Mouse (Mus musculus) limb, embryonic 10.5 days (tissue): ENCODE data around the gene Gm5849. TPM values are rescaled to one million over a fixed set of nuclear protein-coding genes. Genes with fewer than 3 reads are reported as not detected.
"Not testable (repeated sequence)": the region's sequence is repeated elsewhere in the genome, so short reads cannot be mapped to it uniquely, and the experiment has no call there.

ENCODE experiments used
- DNase-seq: peaks from one replicate; pipeline ENCODE4 v3.0.0-alpha.2; 2017; ENCODE audit warnings: low spot score
- H3K27ac ChIP-seq: fragments of 300-500 bp; sonication (generic); 2 replicates; pipeline ENCODE4 v1.5.1; 2016; ENCODE audit warnings: mild to moderate bottlenecking
- H3K27me3 ChIP-seq: fragments of 300-500 bp; sonication (generic); 2 replicates; pipeline ENCODE4 v1.6.1; 2016; ENCODE audit warnings: low read depth, mild to moderate bottlenecking; ENCODE audit not compliant: poor library complexity, severe bottlenecking
- H3K36me3 ChIP-seq: fragments of 300-500 bp; sonication (generic); 2 replicates; pipeline ENCODE4 v1.6.1; 2016; ENCODE audit warnings: mild to moderate bottlenecking, moderate library complexity
- H3K4me1 ChIP-seq: fragments of 300-500 bp; sonication (generic); 2 replicates; pipeline ENCODE4 v1.6.1; 2016
- H3K4me3 ChIP-seq: fragments of 300-500 bp; sonication (generic); 2 replicates; pipeline ENCODE4 v1.5.1; 2016; ENCODE audit warnings: mild to moderate bottlenecking, moderate library complexity
- H3K9me3 ChIP-seq: fragments of 300-500 bp; sonication (generic); replicated peaks from 2 replicates; pipeline ENCODE4 v1.6.1; 2016; ENCODE audit warnings: mild to moderate bottlenecking
- WGBS: fragments of 180-500 bp; shearing (Covaris S2); methylation state at CpG from one replicate; pipeline ENCODE4 v1.1.7; 2016; 5-methylcytosine and 5-hydroxymethylcytosine counted together
- polyA plus RNA-seq: library from polyadenylated mRNA; unstranded; fragments of >200 nt; fragmentation: Nextera tagmentation; extraction: Ambion mirVana; gene quantifications from 2 replicates; pipeline ENCODE4 v1.2.1, GENCODE M21; 2016

Gm5849 gene
- not detected in 2 replicates for polyA plus RNA-seq

DNA sequence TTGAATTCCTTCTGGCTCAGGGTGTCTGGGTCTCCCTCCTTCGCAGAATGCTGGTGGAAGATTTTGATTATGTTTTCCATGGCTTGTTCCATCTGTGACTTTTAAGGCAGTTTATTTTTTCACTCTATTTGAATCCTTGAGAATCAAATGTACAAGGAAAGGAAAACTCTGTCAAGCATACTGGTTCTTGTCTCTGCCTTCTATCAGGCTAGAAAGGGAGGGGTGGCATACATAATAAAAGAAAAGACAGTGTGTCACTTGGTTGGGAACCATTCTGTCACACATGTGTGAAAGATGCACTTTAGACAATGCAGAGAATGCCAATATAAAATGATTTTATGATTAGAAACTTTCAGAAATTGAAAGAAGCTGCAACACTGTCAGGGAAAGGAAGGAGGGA is at the start of gene Gm5849:
Gene Gm5849 (minus strand): TSS at position 101 of the 400 bp plus-strand sequence.
- not testable (repeated sequence) for H3K9me3 ChIP-seq, H3K27ac ChIP-seq, H3K4me3 ChIP-seq, H3K27me3 ChIP-seq, H3K4me1 ChIP-seq, H3K36me3 ChIP-seq, DNase-seq
- 100% methylated on average over 1 of the region's 1 CpGs for WGBS

DNA sequence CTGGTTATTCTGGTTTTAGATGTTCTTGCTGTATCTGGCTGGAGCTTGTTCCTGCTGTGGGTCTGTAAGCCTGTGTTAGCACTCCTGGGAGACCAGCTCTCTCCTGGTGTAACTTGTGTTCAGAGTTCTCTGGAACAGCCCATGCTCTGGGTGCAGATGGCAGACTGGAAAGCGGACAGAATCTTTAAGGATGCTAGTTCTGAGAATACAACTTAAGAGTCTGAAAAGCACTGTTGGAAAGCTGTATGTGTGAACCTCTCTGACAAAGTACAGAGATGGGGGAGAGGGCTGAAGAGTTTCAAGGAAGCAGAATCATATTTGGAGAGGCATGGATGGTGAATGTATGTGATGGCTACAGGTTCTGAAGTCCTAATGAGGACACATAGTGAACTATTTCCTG is 28.0 kb downstream of the Gm5849 start:
- Histone ChIP-seq H3K4me3 (no peak overlapping the region), H3K27ac (no peak overlapping the region), H3K4me1 (no peaks in the 10 kb centered on the region), H3K27me3 (no peaks in the 10 kb centered on the region), H3K9me3 (no peaks in the 10 kb centered on the region), H3K36me3 (no peaks in the 10 kb centered on the region)
- WGBS: 90% methylated on average over 1 of the region's 1 CpGs
- DNase-seq: no peak

DNA sequence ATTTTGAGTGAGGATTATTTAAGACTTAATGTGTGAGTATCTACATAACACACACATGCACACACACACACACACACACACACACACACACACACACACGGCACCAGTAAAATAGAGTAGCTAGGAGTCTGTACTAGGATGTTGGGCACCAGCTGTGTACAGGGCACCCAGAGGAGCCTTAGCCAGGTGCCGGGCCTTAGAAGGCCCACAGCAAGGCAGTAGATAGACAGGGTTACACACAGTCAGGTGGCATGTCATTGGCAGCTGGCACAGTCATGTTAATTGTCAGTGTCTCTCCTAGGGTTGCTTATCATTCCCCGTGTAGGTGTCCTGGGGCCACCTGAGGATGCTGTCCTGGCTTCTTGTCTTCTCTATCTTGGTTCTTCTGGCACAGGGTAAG is 51.1 kb downstream of the Gm5849 start, which contains the start of gene Pglyrp4:
Gene Pglyrp4 (plus strand): TSS at position 301 of the 400 bp plus-strand sequence.
- Histone ChIP-seq H3K36me3 (no peaks in the 10 kb centered on the region), H3K27ac (no peak within 1 kb of the TSS), H3K27me3 (no peaks in the 10 kb centered on the region), H3K4me1 (no peaks in the 10 kb centered on the region), H3K9me3 (no peaks in the 10 kb centered on the region), H3K4me3 (no peak within 1 kb of the TSS)
- 92% methylated on average over 3 of the region's 3 CpGs for WGBS
- DNase-seq: no peak

Other genes starting within 250 kb of the Gm5849 start
- 40.1 and 40.8 TPM in 2 replicates for gene S100a16, start 240.6 kb downstream of the Gm5849 start, polyA plus RNA-seq
- 0.98 TPM in 1 of 2 replicates, not detected in the other for gene S100a3, start 217.3 kb downstream of the Gm5849 start, polyA plus RNA-seq
- gene S100a2, start 187.6 kb downstream of the Gm5849 start, polyA plus RNA-seq: not detected in 2 replicates
- not detected in 2 replicates for gene Gm42674, start 176.0 kb downstream of the Gm5849 start, polyA plus RNA-seq
- 0.34 and 0.64 TPM in 2 replicates for gene S100a4, start 174.1 kb downstream of the Gm5849 start, polyA plus RNA-seq
- gene S100a5, start 169.4 kb downstream of the Gm5849 start, polyA plus RNA-seq: not detected in 2 replicates
- 11.4 and 11.6 TPM in 2 replicates for gene S100a6, start 165.0 kb downstream of the Gm5849 start, polyA plus RNA-seq
- gene S100a7a, start 123.9 kb downstream of the Gm5849 start, polyA plus RNA-seq: not detected in 2 replicates
- gene S100a8, start 108.9 kb downstream of the Gm5849 start, polyA plus RNA-seq: 1.2 TPM in 1 of 2 replicates, not detected in the other
- gene S100a9, start 82.2 kb downstream of the Gm5849 start, polyA plus RNA-seq: 0.73 TPM in 1 of 2 replicates, not detected in the other
- gene Pglyrp4, start 51.0 kb downstream of the Gm5849 start, polyA plus RNA-seq: not detected in 2 replicates